ENCODE assay signal across 8 mouse cellular contexts in the genomic region with DNA sequence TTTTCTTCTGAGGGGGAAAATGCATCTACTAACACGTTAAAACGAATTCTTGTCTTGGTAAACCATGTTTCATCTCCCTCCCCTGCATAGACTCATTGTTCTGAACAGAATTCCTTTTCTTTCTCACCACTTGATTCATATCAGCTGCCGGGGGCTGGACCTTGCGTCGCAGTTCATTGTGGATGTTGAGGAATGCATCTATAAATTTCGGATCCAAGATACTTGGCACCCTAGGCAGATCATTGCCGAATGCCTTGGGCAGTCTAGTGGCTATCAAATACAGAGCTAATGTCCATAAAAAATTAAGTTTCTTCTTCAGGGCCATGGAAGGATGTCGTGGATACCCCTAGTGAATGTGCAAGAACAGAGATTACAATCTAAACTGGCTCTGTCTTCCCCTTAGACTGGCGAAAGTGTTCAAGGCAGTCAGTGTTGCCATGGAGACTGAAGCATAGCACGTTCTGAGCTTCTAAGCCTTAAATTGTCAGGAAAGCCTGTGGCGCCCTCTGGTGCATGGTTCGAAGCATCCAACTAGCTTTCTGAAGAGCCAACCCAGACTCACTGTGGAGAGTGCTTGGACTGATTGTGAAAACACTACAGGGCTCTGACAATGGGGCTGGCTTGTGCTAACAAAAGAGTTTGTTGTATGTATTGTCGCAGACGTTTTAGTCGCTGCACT. TPM values are rescaled to one million over a fixed set of nuclear protein-coding genes. Genes with fewer than 3 reads are reported as not detected.
DNase-seq lines count a peak whose midpoint lies in the region; ATAC-seq lines count a peak whose summit lies in the region.
"Not testable (repeated sequence)": the region's sequence is repeated elsewhere in the genome, so short reads cannot be mapped to it uniquely, and the experiment has no call there.

A gene (minus strand): TSS at position 446 of the 679 bp plus-strand sequence.

- not testable (repeated sequence) for H3K27me3 ChIP-seq in embryonic facial prominence, embryonic 10.5 days (replicated peaks; ENCODE audit: low read depth, poor library complexity, severe bottlenecking); limb, embryonic 10.5 days (ENCODE audit: low read depth, poor library complexity, severe bottlenecking); midbrain, embryonic 12.5 days

- not testable (repeated sequence) for H3K27ac ChIP-seq in embryonic facial prominence, embryonic 10.5 days (replicated peaks); limb, embryonic 10.5 days; midbrain, embryonic 12.5 days (replicated peaks)

- H3K4me3 ChIP-seq in embryonic facial prominence, embryonic 10.5 days: peak within 1 kb of the TSS; percentile 13; the same call in 1 of the 2 replicates
- H3K4me3 ChIP-seq in limb, embryonic 10.5 days: not testable (repeated sequence)
- H3K4me3 ChIP-seq in midbrain, embryonic 12.5 days: 0 out of 2 replicates have a peak within 1 kb of the TSS, but pooled peaks have one; percentile 20

- peak; percentile 92 for ATAC-seq in midbrain, embryonic 12.5 days (ENCODE audit: low FRiP score, low read depth)

- H3K9ac ChIP-seq in midbrain, embryonic 12.5 days (replicated peaks): not testable (repeated sequence)

- WGBS in embryonic facial prominence, embryonic 10.5 days: 30% methylated on average over 15 of the region's 15 CpGs
- WGBS in limb, embryonic 10.5 days: 31% methylated on average over 15 of the region's 15 CpGs
- 12% methylated on average over 15 of the region's 15 CpGs for WGBS in midbrain, embryonic 12.5 days

- H3K36me3 ChIP-seq in embryonic facial prominence, embryonic 10.5 days (replicated peaks); limb, embryonic 10.5 days; midbrain, embryonic 12.5 days: not testable (repeated sequence)

- H3K4me2 ChIP-seq in midbrain, embryonic 12.5 days (replicated peaks): peak within 1 kb of the TSS; percentile 41

- peak; percentile 4 for DNase-seq in 3134 (ENCODE audit: extremely low read depth, insufficient read length, low spot score)
- peak; percentile 87 for DNase-seq in adrenal gland, postnatal 14 days
- DNase-seq in embryonic facial prominence, embryonic 10.5 days (ENCODE audit: low spot score): peak; percentile 85
- peak; percentile 35 to 40 for DNase-seq in heart, adult 18-20 months
- peak; percentile 32 to 60 for DNase-seq in kidney, adult 8-10 months
- peak; percentile 85 for DNase-seq in limb, embryonic 10.5 days (ENCODE audit: low spot score)
- peak; percentile 18 for DNase-seq in skeletal muscle tissue, adult 2 months (ENCODE audit: low read depth, low spot score)

- H3K9me3 ChIP-seq in embryonic facial prominence, embryonic 10.5 days; limb, embryonic 10.5 days (replicated peaks); midbrain, embryonic 12.5 days: not testable (repeated sequence)

- H3K4me1 ChIP-seq in embryonic facial prominence, embryonic 10.5 days: peaks cover 10% of the 10 kb centered on the region
- H3K4me1 ChIP-seq in limb, embryonic 10.5 days; midbrain, embryonic 12.5 days: not testable (repeated sequence)

RNA-seq across cellular contexts. Expression of the gene that starts here (rescaled TPM):
- total RNA-seq in adrenal gland, postnatal 14 days (2021): not detected in 2 replicates
- not detected in 2 replicates for polyA plus RNA-seq in embryonic facial prominence, embryonic 10.5 days (2016; fragmentation: Nextera tagmentation; extraction: Ambion mirVana)
- not detected for total RNA-seq in heart, adult 18-20 months (2021)
- polyA plus RNA-seq in limb, embryonic 10.5 days (2016; fragmentation: Nextera tagmentation; extraction: Ambion mirVana): not detected in 2 replicates
- not detected in 2 replicates for polyA plus RNA-seq in midbrain, embryonic 12.5 days (2016; fragmentation: Nextera tagmentation; extraction: Ambion mirVana)

Comparison
In these comparisons a context has a peak if more than half of its experiments do, and no peak if none do; other contexts are left out.
1. Peak in DNase-seq in adrenal gland, postnatal 14 days; RNA of the gene not detected or under 1 TPM.
2. Peak in DNase-seq and H3K4me3 ChIP-seq in embryonic facial prominence, embryonic 10.5 days; RNA of the gene not detected or under 1 TPM.
3. Peak in DNase-seq in heart, adult 18-20 months; RNA of the gene not detected or under 1 TPM.
4. Peak in DNase-seq in limb, embryonic 10.5 days; RNA of the gene not detected or under 1 TPM.
5. Peak in ATAC-seq, H3K4me3 ChIP-seq and H3K4me2 ChIP-seq in midbrain, embryonic 12.5 days; RNA of the gene not detected or under 1 TPM.
6. DNase-seq: peak in every context shown above with its lines; median percentile 87 in adrenal gland, postnatal 14 days; 85 in embryonic facial prominence, embryonic 10.5 days; 85 in limb, embryonic 10.5 days; 46 in kidney, adult 8-10 months; 38 in heart, adult 18-20 months; 18 in skeletal muscle tissue, adult 2 months; 4 in 3134.